Mouse (Mus musculus) embryo, embryonic 11.5 days (tissue): ENCODE results near the gene Zbtb40.
A peak's percentile ranks its signal among the peaks of the same experiment; 100 is the strongest.

Source experiments
- DNase-seq: peaks from one replicate; pipeline ENCODE4 v3.0.0-alpha.2; 2012; ENCODE audit warnings: low read depth, low spot score

Gene Zbtb40

GRCm38 (mm10) chr4:137048550-137049032 is at the start of gene Zbtb40:
Zbtb40 (minus strand) TSS chr4:137048801.
- peak; percentile 90 for DNase-seq

GRCm38 (mm10) chr4:137097984-137098327 is 49.4 kb upstream of the Zbtb40 start:
- no peak for DNase-seq

DNA sequence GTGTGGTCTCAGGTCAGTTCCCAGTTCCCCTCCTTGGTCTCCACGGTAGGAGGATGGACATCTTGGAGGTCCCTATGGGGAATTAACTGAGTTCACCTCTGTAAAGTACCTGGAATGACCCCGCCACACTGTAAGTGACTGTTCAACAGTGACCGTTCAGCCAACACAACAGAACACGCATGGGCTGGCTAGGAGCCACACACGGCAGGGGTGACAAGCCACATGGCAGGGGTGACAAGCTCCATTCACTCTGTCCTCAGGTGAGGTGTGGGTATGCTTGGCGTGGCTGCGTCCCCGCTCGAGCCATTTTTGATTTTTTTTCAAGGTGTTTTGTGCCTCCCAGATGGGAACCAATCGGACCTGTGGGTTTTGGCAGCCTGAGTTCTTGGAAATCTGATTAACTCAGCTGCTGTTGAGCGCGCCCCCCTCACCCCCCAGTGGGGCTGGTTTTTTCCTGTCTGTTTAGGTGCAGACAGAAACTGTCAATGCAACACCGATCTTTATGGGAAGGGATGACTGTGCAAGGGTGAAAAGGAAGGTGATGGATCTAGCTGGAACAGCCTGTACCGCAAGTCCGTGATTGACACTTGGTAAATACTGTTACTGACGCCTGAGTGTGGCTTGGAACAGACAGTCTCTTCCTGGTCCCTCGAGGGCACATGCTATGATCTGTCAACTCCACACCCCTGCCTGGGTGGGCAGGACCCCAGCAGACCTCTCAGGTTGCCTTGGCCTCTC is 48.8 kb upstream of the Zbtb40 start:
- no peak for DNase-seq

GRCm38 (mm10) chr4:137096353-137096752 is 47.8 kb upstream of the Zbtb40 start:
- DNase-seq: no peak

DNA sequence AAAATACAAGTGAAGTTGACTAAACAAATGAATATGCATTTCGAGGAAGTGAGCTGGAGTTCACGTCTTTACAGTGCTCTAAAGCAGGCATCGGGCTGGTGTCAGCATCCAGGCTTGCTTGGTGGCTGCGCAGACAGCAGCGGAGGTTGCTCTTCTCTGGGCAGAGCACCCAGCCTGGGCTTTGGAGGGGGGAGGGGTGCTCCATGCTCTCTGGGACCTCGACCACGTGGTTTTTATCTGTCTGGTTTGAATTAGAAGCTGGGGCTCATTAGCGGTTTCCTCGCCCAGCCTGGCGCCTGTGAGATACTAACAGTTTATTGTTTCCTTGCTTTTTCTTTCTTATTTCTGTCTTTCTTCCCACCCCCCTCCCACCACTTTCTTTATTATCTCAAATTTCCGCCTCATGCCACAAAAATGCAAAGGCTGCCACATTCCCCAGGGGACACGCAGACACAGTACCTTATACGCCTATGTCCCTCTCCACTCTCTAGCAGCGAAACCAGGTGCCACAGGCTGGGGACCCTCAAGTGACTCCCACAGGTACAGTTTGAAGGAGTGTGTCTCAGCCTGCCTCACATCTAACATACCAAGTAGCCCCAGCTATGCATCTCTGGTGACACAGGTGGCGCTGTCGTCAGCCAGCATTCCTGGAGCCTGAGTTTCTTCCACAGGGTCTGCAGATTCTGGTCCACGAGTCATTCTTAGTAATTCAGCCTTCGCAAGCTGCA is 36.6 kb upstream of the Zbtb40 start:
- no peak for DNase-seq

DNA sequence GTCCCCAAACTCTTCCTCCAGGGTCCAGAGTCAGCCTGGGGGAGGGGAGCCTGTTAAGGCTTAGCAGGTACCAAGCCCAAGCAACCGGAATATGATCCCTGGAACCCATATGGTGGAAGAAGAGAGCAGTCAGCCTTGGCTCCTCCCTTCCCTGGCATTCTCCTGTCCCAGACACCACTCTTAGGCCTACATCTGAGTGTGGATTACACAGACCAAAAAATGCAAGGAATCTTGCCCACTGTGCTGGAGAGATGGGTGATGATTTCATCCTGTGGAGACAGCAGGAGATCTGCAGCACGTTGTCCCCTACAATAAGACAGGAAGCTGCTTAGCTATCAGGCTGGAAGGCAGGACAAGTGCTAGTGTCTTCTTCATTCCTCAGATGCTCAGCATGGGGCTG is 34.3 kb upstream of the Zbtb40 start:
- no peak for DNase-seq

DNA sequence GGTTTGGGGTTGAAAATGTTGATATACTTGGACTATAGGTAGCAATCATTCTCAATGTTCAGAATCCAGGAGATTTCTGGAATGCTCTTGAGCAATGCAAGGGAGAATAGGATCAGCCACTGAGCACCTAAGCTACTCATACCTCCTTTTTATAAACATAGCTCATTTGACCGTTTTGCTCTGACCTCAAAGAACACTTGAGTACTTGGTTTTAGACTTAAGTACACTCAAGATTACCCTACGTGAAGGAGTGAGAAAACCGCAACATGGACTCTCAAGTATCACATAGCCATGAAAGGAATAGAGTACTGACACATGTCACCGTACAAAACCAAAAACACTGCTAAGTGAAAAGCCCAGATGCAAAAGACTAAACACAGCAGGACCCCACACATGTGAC is 32.8 kb upstream of the Zbtb40 start:
- DNase-seq: no peak

GRCm38 (mm10) chr4:137077216-137077615 is 28.6 kb upstream of the Zbtb40 start:
- no peak for DNase-seq

GRCm38 (mm10) chr4:137071204-137071603 is 22.6 kb upstream of the Zbtb40 start:
- no peak for DNase-seq

DNA sequence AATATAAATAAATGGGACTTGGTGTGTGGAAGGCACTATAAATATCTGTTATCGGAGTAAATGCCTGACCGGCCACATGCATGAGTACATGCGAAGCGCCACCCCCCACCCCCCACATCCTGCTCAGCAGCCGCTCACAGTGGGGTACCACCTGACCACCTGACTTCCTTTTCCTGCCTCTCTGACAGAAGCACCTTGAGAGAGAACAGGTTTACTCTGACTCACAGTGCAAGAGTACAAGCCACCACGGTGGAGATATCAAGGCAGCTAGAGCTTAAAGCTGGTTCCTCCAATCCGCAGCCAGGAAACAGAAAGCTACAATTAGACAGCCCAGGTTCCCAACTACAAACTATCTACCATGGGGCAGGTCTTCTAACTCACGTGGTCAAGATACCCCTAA is 19.9 kb upstream of the Zbtb40 start:
- no peak for DNase-seq

- no peak for DNase-seq
These were observed 17.2 kb upstream of the Zbtb40 start for GRCm38 (mm10) chr4:137065846-137066245.

DNA sequence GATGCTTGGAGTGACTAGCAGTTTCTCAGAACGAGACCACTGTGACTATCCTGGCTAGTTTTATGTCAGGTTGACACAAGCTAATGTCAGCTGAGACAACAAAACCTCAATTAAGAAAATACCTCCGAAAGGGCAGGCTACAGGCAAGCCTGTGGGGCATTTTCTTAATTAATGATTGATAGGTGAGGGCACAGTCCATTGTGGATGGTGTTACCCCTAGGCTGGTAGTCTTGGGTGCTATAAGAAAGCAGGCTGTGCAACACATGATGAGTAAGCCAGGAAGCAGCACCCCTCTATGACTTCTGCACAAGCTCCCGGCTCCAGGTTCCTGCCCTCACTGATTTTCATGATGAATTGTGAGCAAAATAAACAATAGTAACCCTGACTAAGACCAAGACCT is 6.3 kb upstream of the Zbtb40 start:
- DNase-seq: no peak

GRCm38 (mm10) chr4:137053810-137054209 is 5.2 kb upstream of the Zbtb40 start:
- DNase-seq: no peak

GRCm38 (mm10) chr4:137047840-137048549 is 606 bp downstream of the Zbtb40 start:
- DNase-seq: no peak

GRCm38 (mm10) chr4:137046110-137046509 is 2.5 kb downstream of the Zbtb40 start:
- no peak for DNase-seq

DNA sequence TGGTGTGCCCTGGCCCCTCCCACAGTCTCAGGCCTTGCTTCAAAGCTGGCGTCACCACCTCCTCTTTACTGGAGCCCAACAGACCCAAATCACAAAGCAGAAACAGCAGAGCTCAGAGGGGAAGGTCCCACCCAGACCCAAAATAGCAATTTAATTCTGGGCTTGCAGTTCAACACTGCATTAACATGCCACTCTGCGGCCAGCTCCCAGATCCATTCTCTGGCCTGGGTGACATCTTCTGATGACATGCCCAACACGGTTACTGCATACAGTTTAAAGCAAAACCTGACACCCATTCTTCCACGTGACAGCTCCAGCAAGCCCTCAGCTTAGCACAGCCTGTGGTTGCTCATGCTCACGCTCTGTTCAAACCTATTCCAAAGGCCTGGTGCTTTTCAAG is 4.1 kb downstream of the Zbtb40 start:
- DNase-seq: no peak

DNA sequence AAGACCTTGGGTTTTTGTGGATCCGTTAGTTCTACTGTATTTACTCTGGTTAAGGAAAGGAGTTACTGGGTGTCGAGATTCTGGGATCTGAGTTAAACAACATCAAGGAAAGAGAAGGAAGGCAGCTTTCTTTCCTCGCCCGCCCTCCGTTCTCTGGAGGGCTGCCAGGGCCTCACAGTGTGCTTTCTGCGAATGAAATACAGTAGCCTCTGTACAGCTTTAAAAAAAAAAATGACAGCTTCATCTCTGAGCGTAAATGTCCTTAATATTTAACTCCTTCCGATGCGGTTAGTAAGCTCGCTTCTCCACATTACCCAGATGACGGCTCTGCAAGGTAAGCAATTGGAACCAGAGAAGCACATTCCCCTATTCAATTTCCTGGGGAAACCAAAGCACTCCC is 4.8 kb downstream of the Zbtb40 start:
- no peak for DNase-seq

DNA sequence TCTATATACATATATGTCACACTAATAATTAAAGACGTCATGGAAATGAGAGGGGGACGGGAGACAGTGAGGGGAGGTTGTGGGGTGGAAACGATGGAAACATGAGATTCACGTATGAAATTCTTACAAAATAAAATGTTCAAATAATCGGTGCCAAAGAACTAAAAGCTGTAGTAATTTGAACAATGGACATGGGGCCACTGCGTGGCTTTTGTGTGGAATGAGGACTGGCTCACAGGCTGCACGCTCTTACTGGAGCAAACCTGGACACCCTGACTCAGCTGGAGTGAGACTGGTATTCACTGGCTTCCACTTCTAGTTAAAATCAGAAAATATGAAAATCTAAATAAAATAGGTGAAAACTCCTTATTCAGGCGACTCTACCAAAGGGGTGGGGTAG is 6.6 kb downstream of the Zbtb40 start:
- no peak for DNase-seq

DNA sequence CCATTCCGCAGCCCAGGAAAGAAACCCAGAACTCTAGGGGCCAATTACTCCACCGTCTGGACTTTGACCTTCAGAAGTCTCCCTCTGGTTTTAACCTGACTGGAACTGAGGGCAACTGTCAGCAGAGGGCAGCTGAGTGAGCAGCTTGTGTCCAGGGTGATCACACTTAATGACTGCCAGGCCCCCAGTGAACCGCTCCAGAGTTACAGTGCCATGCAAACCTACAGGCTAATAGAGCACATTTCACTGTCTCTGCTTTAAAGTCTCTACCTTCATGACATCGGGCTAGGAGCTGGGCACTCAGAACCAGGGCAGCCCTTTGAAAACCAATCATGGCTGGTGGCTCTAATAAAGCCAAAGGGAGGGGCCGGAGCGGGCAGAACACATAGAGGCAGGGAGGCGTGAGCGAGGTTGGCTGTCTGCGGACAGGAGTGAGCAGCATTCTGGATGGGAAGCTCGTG is 7.4 kb downstream of the Zbtb40 start:
- DNase-seq: no peak

GRCm38 (mm10) chr4:137039441-137039840 is 9.2 kb downstream of the Zbtb40 start:
- no peak for DNase-seq

- DNase-seq: no peak
These were observed 10.1 kb downstream of the Zbtb40 start for GRCm38 (mm10) chr4:137038501-137038900.

DNA sequence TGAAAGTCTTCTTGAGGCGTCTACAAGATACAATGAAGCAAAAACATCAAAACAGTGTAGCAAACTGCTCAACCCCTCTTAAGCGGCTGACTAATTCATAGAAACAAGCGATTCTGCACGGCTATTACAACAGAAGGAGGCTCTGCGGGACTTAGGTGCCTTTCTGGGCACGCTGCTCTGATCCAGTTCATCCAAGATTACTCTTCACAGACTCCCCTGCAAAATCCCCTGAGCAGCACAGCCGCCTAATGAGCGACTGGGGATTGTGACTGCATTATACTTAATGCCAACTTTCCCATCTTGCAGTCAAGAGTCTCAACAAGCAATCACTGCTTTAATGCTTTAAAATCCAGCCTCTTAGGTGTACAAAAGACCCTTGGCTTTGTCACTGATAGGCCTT is 10.5 kb downstream of the Zbtb40 start:
- DNase-seq: no peak
